Mouse (Mus musculus) G1E (cell line): ENCODE data around the gene Adap1.

Experiments used
- CTCF ChIP-seq: IDR thresholded peaks from 2 replicates; pipeline ENCODE4 v1.5.1; 2012; ENCODE audit warnings: low read depth, low read length, inconsistent platforms, mixed read lengths
- GATA1 ChIP-seq: IDR thresholded peaks from 2 replicates; pipeline ENCODE4 v1.6.1; 2012; ENCODE audit warnings: borderline replicate concordance, low read length, inconsistent platforms, mixed read lengths
- TAL1 ChIP-seq: conservative IDR thresholded peaks from 2 replicates; pipeline ENCODE4 v1.6.1; 2012; ENCODE audit warnings: low read depth, low read length, inconsistent platforms, mixed read lengths

DNA sequence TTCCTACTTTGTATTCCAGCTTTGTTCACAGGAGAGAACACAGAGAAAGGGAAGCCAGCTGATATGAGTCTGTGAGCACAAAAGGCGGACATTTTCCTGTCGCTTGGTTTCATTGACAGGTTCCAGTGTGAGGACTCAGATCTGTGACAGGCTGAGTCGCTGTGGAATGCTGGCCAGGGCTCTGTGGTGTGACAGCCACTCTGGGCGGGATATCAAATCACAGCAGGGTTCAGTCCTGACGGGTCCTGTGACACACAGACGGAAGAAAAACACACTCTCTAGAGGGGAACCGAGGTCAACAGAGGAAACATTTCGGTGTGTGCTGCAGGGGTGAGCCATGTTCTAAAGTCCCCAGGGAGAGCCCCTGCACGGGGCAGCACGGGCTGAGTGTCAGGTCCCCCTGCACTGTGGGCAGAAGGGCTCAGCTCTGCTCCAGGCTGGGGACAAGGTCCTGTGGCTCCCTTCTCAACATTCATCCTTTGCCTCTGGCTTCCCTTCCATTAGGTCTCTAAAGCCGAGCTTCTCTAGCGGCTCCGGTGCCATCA lies 12.5 kb upstream of the Adap1 start:
- no peak for TF ChIP-seq CTCF
- no peak for TF ChIP-seq GATA1
- no peak for TF ChIP-seq TAL1
